Mouse (Mus musculus) ES-E14 (cell line): ENCODE results near the gene Ly75.

Experiments used
- CHD2 ChIP-seq: IDR thresholded peaks from 2 replicates; pipeline ENCODE4 v1.6.1; 2014; ENCODE audit warnings: mild to moderate bottlenecking, low read depth, low read length, inconsistent platforms
- MAFK ChIP-seq: IDR thresholded peaks from 2 replicates; pipeline ENCODE4 v1.6.1; 2014; ENCODE audit warnings: mild to moderate bottlenecking, low read depth, low read length, inconsistent platforms; ENCODE audit not compliant: insufficient read depth
- ZC3H11A ChIP-seq: IDR thresholded peaks from 2 replicates; pipeline ENCODE4 v1.6.1; 2012; ENCODE audit warnings: low read depth, mild to moderate bottlenecking, inconsistent platforms, low read length, borderline replicate concordance
- ZNF384 ChIP-seq: IDR thresholded peaks from 2 replicates; pipeline ENCODE4 v1.6.1; 2012; ENCODE audit warnings: low read depth, low read length, inconsistent platforms

- no peak for TF ChIP-seq ZC3H11A
- no peak for TF ChIP-seq CHD2
- TF ChIP-seq ZNF384, result no peak
- no peak for TF ChIP-seq MAFK
These were observed 97.9 kb downstream of the Ly75 start for GRCm38 (mm10) chr2:60285107-60285617.
